Comparison of ENCODE assay signal across 8 mouse cellular contexts in genomic region chr17:5849421-5849910, GRCm38 (mm10). TPM values are rescaled to one million over a fixed set of nuclear protein-coding genes. Genes with fewer than 3 reads are reported as not detected.
DNase-seq lines count a peak whose midpoint lies in the region; ATAC-seq and TF ChIP-seq lines count a peak whose summit lies in the region.

No protein-coding gene starts in this region.

- H3K79me2 ChIP-seq in heart, adult 2 months (replicated peaks; ENCODE audit: control insufficient read depth, insufficient read depth, low read length) = peaks cover 23% of the 10 kb centered on the region

- H3K9ac ChIP-seq in embryonic facial prominence, embryonic 11.5 days (replicated peaks; ENCODE audit: low read length) = peak overlapping the region; percentile 56
- peak overlapping the region; percentile 70 for H3K9ac ChIP-seq in heart, adult 2 months (ENCODE audit: low read depth, low read length)
- H3K9ac ChIP-seq in limb, embryonic 11.5 days (ENCODE audit: low read length) = peak overlapping the region; percentile 67
- peak overlapping the region; percentile 55 for H3K9ac ChIP-seq in midbrain, embryonic 13.5 days (replicated peaks)
- H3K9ac ChIP-seq in stomach, postnatal 0 days (ENCODE audit: low read length) = peak overlapping the region; percentile 61

- no peak for TF ChIP-seq POLR2A in heart, adult 2 months (IDR thresholded peaks at IDR 0.05; ENCODE audit: insufficient read depth, low read depth, low read length)

- no peak for ATAC-seq in embryonic facial prominence, embryonic 11.5 days (replicated peaks; ENCODE audit: insufficient number of reproducible peaks, low FRiP score, low TSS enrichment, low read depth)
- peak; percentile 60; the same call in 1 of the 2 replicates for ATAC-seq in limb, embryonic 11.5 days (ENCODE audit: insufficient number of reproducible peaks, low FRiP score, low TSS enrichment, low read depth)
- ATAC-seq in midbrain, embryonic 13.5 days = 0 out of 2 replicates have a peak, but pooled peaks have one; percentile 20
- ATAC-seq in stomach, postnatal 0 days (ENCODE audit: low FRiP score, low TSS enrichment) = peak; percentile 65
- no peak for ATAC-seq in monocyte, adult 5-6 weeks (replicated peaks; ENCODE audit: insufficient number of reproducible peaks, low FRiP score, low TSS enrichment, poor library complexity, severe bottlenecking)

- intact Hi-C loops in heart, adult 2 months (cut with DNase I) = no loop called here

- H3K9me3 ChIP-seq in embryonic facial prominence, embryonic 11.5 days (replicated peaks; ENCODE audit: control insufficient read depth, low read length) = no peaks in the 10 kb centered on the region
- H3K9me3 ChIP-seq in limb, embryonic 11.5 days (ENCODE audit: control insufficient read depth, low read length) = no peaks in the 10 kb centered on the region
- H3K9me3 ChIP-seq in midbrain, embryonic 13.5 days = peaks cover 2% of the 10 kb centered on the region; the same call in 1 of the 2 replicates
- H3K9me3 ChIP-seq in stomach, postnatal 0 days (ENCODE audit: control insufficient read depth, low read length) = no peaks in the 10 kb centered on the region

- DNase-seq in adrenal gland, postnatal 25 days = peak; percentile 70
- peak; percentile 70 for DNase-seq in embryonic facial prominence, embryonic 11.5 days (ENCODE audit: low spot score)
- DNase-seq in heart, adult 2 months = peak; percentile 69 to 76
- peak; percentile 87 to 90 for DNase-seq in kidney, adult 8-10 months
- peak; percentile 63 for DNase-seq in limb, embryonic 11.5 days (ENCODE audit: low spot score)
- DNase-seq in stomach, postnatal 0 days (ENCODE audit: low spot score) = peak; percentile 65

- H3K4me2 ChIP-seq in embryonic facial prominence, embryonic 11.5 days (ENCODE audit: low read depth, low read length) = peak overlapping the region; percentile 27
- H3K4me2 ChIP-seq in limb, embryonic 11.5 days (ENCODE audit: low read depth, severe bottlenecking) = peak overlapping the region; percentile 46
- H3K4me2 ChIP-seq in midbrain, embryonic 13.5 days (replicated peaks) = peak overlapping the region; percentile 51
- peak overlapping the region; percentile 72 for H3K4me2 ChIP-seq in stomach, postnatal 0 days (replicated peaks; ENCODE audit: low read depth)

- H3K4me1 ChIP-seq in embryonic facial prominence, embryonic 11.5 days (ENCODE audit: control insufficient read depth, insufficient read depth, low read length) = no peaks in the 10 kb centered on the region
- peaks cover 12% of the 10 kb centered on the region for H3K4me1 ChIP-seq in heart, adult 2 months (ENCODE audit: control insufficient read depth, insufficient read depth, low read length)
- peaks cover 4% of the 10 kb centered on the region; the same call in 1 of the 2 replicates for H3K4me1 ChIP-seq in limb, embryonic 11.5 days (ENCODE audit: control insufficient read depth, insufficient read depth, low read length)
- peaks cover 10% of the 10 kb centered on the region for H3K4me1 ChIP-seq in midbrain, embryonic 13.5 days (replicated peaks)
- peaks cover 6% of the 10 kb centered on the region for H3K4me1 ChIP-seq in stomach, postnatal 0 days (replicated peaks; ENCODE audit: control insufficient read depth, insufficient read depth)

- no peak for TF ChIP-seq CTCF in heart, adult 2 months (IDR thresholded peaks at IDR 0.05)
- no peak for TF ChIP-seq CTCF in stomach, postnatal 0 days (IDR thresholded peaks at IDR 0.05; ENCODE audit: low read depth)

- 0 out of 2 replicates have a peak, but pooled peaks have one; percentile 12 for TF ChIP-seq EP300 in heart, adult 2 months (IDR thresholded peaks at IDR 0.05; ENCODE audit: insufficient read depth, low read depth, low read length)
- no peak for TF ChIP-seq EP300 in stomach, postnatal 0 days (optimal IDR thresholded peaks at IDR 0.05)

- no peaks in the 10 kb centered on the region for H3K27me3 ChIP-seq in embryonic facial prominence, embryonic 11.5 days (ENCODE audit: control insufficient read depth, insufficient read depth, low read length)
- no peaks in the 10 kb centered on the region for H3K27me3 ChIP-seq in heart, adult 2 months (ENCODE audit: control insufficient read depth, insufficient read depth, low read length)
- no peaks in the 10 kb centered on the region for H3K27me3 ChIP-seq in limb, embryonic 11.5 days (ENCODE audit: control insufficient read depth, insufficient read depth, low read length)
- no peaks in the 10 kb centered on the region for H3K27me3 ChIP-seq in midbrain, embryonic 13.5 days
- no peaks in the 10 kb centered on the region for H3K27me3 ChIP-seq in stomach, postnatal 0 days (ENCODE audit: control insufficient read depth, insufficient read depth, low read length)

- 34% methylated on average over 18 of the region's 18 CpGs for WGBS in embryonic facial prominence, embryonic 11.5 days
- WGBS in heart, adult 2 months = 3% methylated on average over 18 of the region's 18 CpGs
- WGBS in limb, embryonic 11.5 days = 27% methylated on average over 18 of the region's 18 CpGs
- 27% methylated on average over 18 of the region's 18 CpGs for WGBS in midbrain, embryonic 13.5 days
- 5% methylated on average over 18 of the region's 18 CpGs for WGBS in stomach, postnatal 0 days

- H3K27ac ChIP-seq in embryonic facial prominence, embryonic 11.5 days (replicated peaks; ENCODE audit: low read depth, low read length) = 0 out of 2 replicates have a peak overlapping the region, but pooled peaks have one; percentile 39
- H3K27ac ChIP-seq in heart, adult 2 months = peak overlapping the region; percentile 70
- H3K27ac ChIP-seq in limb, embryonic 11.5 days (replicated peaks; ENCODE audit: low read depth, low read length) = no peak overlapping the region; the same call in 1 of the 2 replicates
- peak overlapping the region; percentile 3 for H3K27ac ChIP-seq in midbrain, embryonic 13.5 days
- H3K27ac ChIP-seq in stomach, postnatal 0 days (replicated peaks) = peak overlapping the region; percentile 91

- no peak overlapping the region for H3K4me3 ChIP-seq in embryonic facial prominence, embryonic 11.5 days (ENCODE audit: low read depth, low read length)
- peak overlapping the region; percentile 46 for H3K4me3 ChIP-seq in heart, adult 2 months
- peak overlapping the region; percentile 11; the same call in 1 of the 2 replicates for H3K4me3 ChIP-seq in limb, embryonic 11.5 days (ENCODE audit: low read depth, low read length)
- H3K4me3 ChIP-seq in midbrain, embryonic 13.5 days (replicated peaks) = peak overlapping the region; percentile 18; the same call in 1 of the 2 replicates
- H3K4me3 ChIP-seq in stomach, postnatal 0 days (ENCODE audit: low read depth, low read length) = peak overlapping the region; percentile 31

- H3K36me3 ChIP-seq in embryonic facial prominence, embryonic 11.5 days (replicated peaks; ENCODE audit: control insufficient read depth, insufficient read depth, low read depth, low read length) = no peaks in the 10 kb centered on the region
- H3K36me3 ChIP-seq in heart, adult 2 months (ENCODE audit: control insufficient read depth, insufficient read depth, low read length) = no peaks in the 10 kb centered on the region
- no peaks in the 10 kb centered on the region for H3K36me3 ChIP-seq in limb, embryonic 11.5 days (ENCODE audit: control insufficient read depth, insufficient read depth, low read length)
- no peaks in the 10 kb centered on the region for H3K36me3 ChIP-seq in midbrain, embryonic 13.5 days
- peaks cover under 1% of the 10 kb centered on the region; the same call in 1 of the 2 replicates for H3K36me3 ChIP-seq in stomach, postnatal 0 days (ENCODE audit: control insufficient read depth, insufficient read depth, low read length)

RNA-seq across cellular contexts. Expression of gene Snx9, which starts 8.3 kb away (rescaled TPM):
- 48.2 and 51.3 TPM in 2 replicates for total RNA-seq in adrenal gland, postnatal 25 days (2021)
- 30.4 and 31.2 TPM in 2 replicates for polyA plus RNA-seq in embryonic facial prominence, embryonic 11.5 days (2014; fragmentation: Nextera tagmentation; extraction: Ambion mirVana)
- 10 to 100 TPM; 30.2 to 31.9 TPM for total RNA-seq in heart, adult 2 months (2021)
- 16.7 and 27.0 TPM in 2 replicates for polyA plus RNA-seq in heart, adult 2 months (2012; rRNA removed)
- polyA plus RNA-seq in limb, embryonic 11.5 days (2014; fragmentation: Nextera tagmentation; extraction: Ambion mirVana) = 27.6 and 29.3 TPM in 2 replicates
- polyA plus RNA-seq in midbrain, embryonic 13.5 days (2015; fragmentation: Nextera tagmentation; extraction: Ambion mirVana) = 6.6 and 7.4 TPM in 2 replicates
- polyA plus RNA-seq in stomach, postnatal 0 days (2015; fragmentation: Nextera tagmentation; extraction: Ambion mirVana) = 34.8 and 36.3 TPM in 2 replicates
- 15.8 to 19.0 TPM (median 18.0 TPM) in 3 replicates for total RNA-seq in monocyte, adult 5-6 weeks (2017)

Comparison
In these comparisons a context has a peak if more than half of its experiments do, and no peak if none do; other contexts are left out.
1. ATAC-seq: peak in limb, embryonic 11.5 days (single experiment), midbrain, embryonic 13.5 days (single experiment) and stomach, postnatal 0 days (single experiment); none in embryonic facial prominence, embryonic 11.5 days (single experiment) and monocyte, adult 5-6 weeks (single experiment).
2. Peak in every context shown above with its lines, with median percentiles within 50 percentile points of each other: DNase-seq, H3K4me2 ChIP-seq and H3K9ac ChIP-seq.